Mouse (Mus musculus) layer of hippocampus, adult 11-12 months (tissue): ENCODE measurements around the gene Ncor2.
A peak's percentile ranks its signal among the peaks of the same experiment; 100 is the strongest.

Source experiments
- DNase-seq: peaks from one replicate; pipeline ENCODE4 v3.0.0; 2022; ENCODE audit warnings: low spot score

The Ncor2 gene

DNA sequence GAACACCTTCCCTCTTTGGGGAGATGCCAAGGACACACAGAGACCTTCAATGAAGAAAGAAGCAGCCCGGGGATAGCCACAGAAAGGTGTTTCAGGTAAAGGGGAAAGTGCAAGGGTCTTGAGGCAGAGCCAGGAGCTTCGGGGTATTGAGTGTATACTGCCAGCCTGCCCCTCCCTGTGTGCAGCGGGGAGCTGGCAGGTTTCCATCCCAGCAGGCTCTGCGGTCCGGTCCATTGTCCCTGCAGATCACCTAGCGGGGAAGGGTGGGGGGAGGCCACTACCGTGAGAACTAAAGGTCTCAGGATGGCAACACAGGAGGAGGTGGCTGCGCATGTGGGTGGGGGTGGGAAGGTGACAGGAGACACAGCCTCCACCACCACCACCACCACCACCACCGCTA lies 12.6 kb upstream of the Ncor2 start:
- DNase-seq: no peak

DNA sequence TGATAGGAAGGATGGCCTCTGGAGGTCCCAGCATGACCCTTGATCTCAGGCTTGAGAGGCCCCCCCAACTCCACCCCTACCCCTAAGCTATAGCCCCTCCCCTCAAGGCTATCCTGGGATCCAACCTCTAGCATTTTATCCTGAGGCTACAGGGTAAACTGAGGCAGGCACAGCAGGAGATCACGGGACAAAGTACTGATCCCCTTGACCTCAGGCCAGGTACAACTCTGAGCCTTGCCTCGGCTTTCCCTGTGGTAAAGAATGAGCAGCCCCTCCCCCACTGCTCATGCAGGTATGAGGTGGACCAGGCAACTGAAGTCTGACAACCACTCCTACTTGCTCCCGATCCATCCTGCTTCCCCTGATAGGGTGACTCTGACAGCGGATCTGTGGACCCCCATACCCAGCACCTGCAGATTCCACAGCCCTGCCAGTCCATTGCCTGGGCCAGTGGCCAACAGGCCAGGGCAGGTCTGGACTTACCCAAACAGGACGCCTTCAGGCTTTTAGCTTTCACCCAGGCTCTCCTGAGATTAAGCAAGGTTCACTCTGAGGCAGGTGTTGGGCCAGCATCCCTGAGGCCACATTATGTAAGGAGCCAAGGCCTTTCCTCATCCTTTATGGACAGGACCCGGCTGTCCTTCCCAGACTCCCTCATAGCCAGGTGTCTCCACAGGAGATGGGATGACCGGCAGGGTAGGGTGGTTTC lies 11.2 kb upstream of the Ncor2 start:
- DNase-seq: no peak

GRCm38 (mm10) chr5:125189625-125190024 lies 10.6 kb upstream of the Ncor2 start:
- peak; percentile 80 for DNase-seq

- DNase-seq: no peak
Measured at GRCm38 (mm10) chr5:125188812-125189598, 10.0 kb upstream of the Ncor2 start.

GRCm38 (mm10) chr5:125184826-125185225 lies 5.8 kb upstream of the Ncor2 start:
- no peak for DNase-seq

DNA sequence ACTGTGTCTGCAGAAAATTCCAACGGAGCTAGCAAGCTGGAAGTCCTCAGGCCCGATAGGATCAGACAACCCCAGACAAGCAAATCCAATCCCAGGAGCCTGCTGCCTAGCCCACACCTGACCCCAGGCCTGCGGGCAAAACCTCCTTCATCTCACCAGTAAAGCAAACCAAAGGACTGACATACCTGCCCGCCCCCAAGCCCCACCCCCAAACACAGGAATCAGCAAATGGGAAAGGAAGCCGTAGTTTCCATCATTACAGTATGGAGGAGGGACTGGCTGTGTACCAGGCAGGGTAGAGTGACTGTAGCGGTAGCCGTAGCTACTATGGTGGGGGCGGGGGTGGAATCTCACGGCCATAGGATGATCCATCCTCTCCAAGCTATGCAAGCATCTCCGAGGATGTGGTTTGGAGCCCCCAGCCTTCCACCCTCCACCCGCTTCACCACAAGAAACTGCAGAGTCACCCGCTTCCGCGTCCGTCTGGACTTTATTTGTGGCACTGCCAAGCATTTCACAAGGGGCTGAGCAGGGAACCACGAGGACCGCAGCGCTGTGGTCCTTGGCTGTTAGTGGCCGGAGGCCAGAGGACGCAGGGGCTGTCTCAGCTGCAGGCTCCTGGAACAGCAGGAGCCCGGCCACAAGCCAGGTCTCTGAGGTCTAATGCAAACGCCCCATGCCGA lies 4.4 kb upstream of the Ncor2 start:
- peak; percentile 74 for DNase-seq

DNA sequence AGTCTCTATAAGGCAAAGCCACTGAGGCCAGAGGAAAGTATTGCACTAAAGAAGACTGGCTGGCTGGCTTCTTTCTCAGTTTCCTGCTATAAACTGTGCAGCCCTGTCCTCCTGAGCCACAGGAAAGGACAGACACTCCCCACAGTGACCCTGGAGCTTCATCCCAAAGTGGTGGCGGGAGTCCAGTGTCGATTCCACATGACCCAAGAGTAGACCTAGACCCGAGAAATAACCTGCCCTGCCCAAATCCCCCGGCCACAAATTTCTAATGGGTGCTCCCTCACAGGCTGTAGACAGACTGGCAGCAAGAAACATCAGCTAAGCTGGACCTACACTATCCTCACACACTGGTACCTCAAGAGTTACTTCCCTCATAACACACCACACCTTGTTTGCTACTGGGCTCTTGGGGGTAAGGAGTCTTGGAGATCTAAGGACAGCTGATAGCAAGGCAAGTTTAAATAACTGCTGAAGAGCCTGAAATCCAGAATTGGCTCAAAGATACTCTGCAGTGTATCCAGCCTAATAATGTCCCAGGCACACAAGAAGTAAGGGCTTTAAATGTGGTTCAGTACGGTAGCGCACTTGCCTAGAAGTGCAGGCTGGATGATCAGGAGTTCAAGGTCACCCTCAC lies 1.7 kb upstream of the Ncor2 start:
- DNase-seq: no peak

DNA sequence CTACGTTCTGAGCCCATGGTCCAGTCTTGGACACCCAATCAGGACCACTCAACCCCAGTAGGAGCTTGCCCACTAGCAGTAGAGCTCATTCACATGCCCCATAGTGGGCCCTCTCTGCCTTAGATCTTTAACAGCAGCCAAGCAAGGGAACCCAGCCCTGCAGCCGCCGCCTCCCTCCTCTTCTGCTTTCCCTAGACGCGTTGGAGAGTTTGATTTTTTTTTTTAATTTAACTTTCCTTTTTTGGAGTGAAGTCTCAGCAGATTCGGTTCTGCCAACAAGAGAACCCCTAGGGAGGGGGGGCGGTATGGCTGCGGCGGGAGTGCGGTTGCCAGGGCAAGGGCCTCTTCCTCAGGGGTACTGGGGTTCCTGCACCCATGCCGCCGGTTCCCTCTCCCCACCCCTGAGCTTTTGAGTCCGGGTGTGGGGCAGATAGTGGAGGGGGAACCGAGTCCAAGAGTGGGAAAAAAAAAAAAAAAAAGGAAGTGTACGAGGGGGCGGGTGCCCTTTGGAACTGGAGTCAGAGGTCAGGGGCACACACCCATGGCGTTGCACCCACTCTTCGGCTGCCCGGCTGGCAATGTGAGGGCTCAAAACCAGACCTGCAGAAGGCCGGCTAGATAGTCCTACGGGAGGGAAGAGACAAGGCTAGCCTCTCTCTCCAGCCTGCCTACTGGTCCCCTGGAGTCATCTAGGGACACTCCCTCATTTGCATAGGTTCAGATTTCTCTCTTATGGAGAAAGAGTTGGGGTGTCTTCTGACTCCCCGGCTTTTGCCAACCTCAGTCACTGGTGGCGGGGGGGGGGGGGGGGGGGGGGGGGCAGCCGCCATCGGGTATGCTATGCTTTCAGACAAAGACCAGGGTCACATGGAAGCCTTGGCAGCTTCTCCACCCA lies 963 bp upstream of the Ncor2 start:
- DNase-seq: peak; percentile 77

- DNase-seq: peak; percentile 66
Measured at GRCm38 (mm10) chr5:125178171-125179006, 630 bp downstream of the Ncor2 start.

- DNase-seq: peak; percentile 86
Measured at GRCm38 (mm10) chr5:125177481-125178134, 1.4 kb downstream of the Ncor2 start.

DNA sequence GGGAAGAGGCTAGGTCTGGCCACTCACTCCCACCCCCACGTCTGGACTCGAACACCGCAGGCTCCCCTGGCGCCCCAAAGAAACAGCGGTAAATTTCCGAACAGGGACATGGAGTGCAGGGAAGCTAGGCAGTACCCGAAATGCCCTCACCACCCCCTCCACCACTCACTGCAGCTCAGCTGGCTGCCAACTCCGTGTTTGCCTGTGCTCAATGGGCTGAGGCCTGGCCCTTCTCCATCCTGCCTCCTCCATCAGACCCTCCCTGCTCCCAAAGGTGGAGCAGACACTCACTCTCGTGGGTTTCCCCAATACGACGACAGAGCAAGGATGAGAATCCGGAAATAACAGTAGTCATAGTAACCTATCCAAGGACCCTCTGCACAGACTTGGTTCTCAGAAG lies 2.2 kb downstream of the Ncor2 start:
- DNase-seq: peak; percentile 66

- no peak for DNase-seq
Measured at GRCm38 (mm10) chr5:125176370-125176766, 2.7 kb downstream of the Ncor2 start.

- DNase-seq: no peak
Measured at GRCm38 (mm10) chr5:125175673-125176369, 3.2 kb downstream of the Ncor2 start.

DNA sequence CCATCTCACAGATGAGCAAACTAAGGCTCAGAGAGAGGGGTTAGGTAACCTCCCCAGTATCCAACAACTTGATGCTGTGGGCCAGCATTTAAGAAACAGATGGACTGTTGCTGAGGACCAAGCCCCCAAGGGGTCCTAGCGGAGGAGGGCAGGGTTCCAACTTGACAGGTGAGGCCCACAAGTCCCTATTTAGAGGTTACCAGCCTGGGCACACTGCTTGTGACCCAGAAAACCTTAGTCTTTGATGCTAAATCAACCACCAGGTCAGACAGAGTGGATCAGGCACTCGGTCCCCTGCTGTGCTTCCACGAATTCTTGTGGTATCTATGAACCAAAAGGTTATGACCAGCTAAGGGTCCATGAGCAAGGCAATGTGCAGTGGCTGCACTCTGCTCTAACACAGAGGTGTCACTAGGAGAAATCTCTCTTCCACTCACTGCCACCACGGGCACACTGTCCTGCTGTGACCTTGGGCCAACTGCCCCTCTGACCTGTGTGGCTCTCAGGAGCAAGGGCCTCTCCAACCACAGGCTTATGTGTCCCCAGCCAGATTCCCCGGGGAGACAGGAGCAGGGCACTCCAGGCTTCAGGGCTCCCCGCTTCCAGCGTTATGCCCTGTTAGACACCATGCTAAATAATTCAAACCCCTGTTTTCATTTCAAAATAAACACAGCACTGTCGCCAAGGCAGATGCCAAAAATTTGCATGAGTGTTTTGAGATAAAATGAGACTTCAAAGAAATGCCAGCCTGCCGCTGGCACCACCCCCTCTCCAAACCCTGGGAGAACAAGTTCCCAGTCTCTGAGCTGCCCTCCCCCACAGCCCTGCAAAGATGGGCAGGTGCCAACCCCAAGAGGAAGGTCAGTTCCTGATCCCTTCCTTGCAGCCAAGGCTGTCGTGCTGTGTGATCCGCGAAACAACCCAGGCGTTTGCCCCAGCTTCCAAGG lies 4.0 kb downstream of the Ncor2 start:
- peak; percentile 63 for DNase-seq

DNA sequence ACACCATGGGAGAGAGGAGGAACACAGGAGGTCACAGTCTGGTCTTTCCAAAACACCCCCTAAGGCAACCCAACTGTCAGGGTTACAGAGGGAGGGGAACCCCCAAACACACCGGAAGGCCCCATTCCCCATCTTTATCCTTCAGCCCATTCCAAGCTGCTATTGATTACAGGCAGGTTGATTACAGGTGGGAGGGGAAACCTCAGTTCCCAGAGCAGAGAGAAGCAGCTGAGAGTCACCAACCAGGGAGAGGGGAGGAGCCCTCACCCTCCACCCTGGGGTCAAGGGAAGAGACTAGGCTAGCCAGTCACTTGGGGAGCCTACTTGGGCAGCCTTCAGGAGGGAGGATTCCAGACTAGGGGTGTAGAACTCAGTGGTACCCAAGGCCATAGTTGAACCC lies 5.2 kb downstream of the Ncor2 start:
- DNase-seq: no peak

GRCm38 (mm10) chr5:125172831-125173615 lies 6.0 kb downstream of the Ncor2 start:
- DNase-seq: no peak

DNA sequence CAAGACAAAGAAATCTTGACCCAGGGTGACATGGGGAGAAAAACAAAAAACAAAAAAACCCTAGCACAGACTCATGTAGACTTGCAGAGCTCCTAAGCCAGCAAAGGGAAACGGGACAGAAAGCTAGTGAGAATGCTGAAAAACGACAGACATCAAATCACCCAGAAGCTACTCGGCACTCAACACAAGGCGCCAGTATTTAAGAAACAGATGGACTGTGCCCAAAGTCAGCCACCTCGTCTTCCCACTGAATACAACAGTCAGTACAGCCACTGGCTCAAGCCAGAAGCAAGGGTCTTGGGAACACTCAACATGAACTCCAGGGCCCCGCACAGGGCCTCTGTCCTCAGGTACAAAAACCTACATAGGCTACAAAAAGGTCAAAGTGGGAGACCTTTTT lies 7.8 kb downstream of the Ncor2 start:
- no peak for DNase-seq
